Mouse (Mus musculus) liver, adult 2 months (tissue): ENCODE measurements around the gene Cxcl2.
A peak's percentile ranks its signal among the peaks of the same experiment; 100 is the strongest.

Experiments used
- CTCF ChIP-seq: fragments of 200-500 bp; IDR thresholded peaks from 2 replicates; pipeline ENCODE4 v1.5.1; 2011; ENCODE audit warnings: low read depth, low read length, control low read depth
- POLR2A ChIP-seq: fragments of 200-500 bp; IDR thresholded peaks from 2 replicates; pipeline ENCODE4 v1.6.1; 2011; ENCODE audit warnings: low read length, control low read depth; ENCODE audit not compliant: insufficient read depth; ENCODE audit errors: extremely low read depth

GRCm38 (mm10) chr5:90952731-90953481 lies 49.2 kb downstream of the Cxcl2 start:
- TF ChIP-seq CTCF: peak; percentile 61
- TF ChIP-seq POLR2A: no peak
